Mouse (Mus musculus) lung, embryonic 16.5 days (tissue): ENCODE measurements around the gene Olfr743. TPM values are rescaled to one million over a fixed set of nuclear protein-coding genes. Genes with fewer than 3 reads are reported as not detected.
"Not testable (repeated sequence)": the region's sequence is repeated elsewhere in the genome, so short reads cannot be mapped to it uniquely, and the experiment has no call there.

ENCODE experiments used
- ATAC-seq: fragments of 200-750 bp; cut with Nextera tagmentation; 2 replicates; pipeline ENCODE4 v1.8.0; 2017; ENCODE audit warnings: low read depth, mild to moderate bottlenecking, moderate library complexity
- H3K27ac ChIP-seq: fragments of 300-500 bp; sonication (generic); 2 replicates; pipeline ENCODE4 v1.5.1; 2014; ENCODE audit warnings: mild to moderate bottlenecking, control low read depth, low read length
- H3K27me3 ChIP-seq: fragments of 300-500 bp; sonication (generic); 2 replicates; pipeline ENCODE4 v1.6.1; 2014; ENCODE audit warnings: low read depth, low read length, mixed read lengths; ENCODE audit not compliant: control insufficient read depth, insufficient read depth
- H3K36me3 ChIP-seq: fragments of 300-500 bp; sonication (generic); 2 replicates; pipeline ENCODE4 v1.6.1; 2014; ENCODE audit warnings: low read length; ENCODE audit not compliant: control insufficient read depth, insufficient read depth
- H3K4me1 ChIP-seq: fragments of 300-500 bp; sonication (generic); replicated peaks from 2 replicates; pipeline ENCODE4 v1.6.1; 2014; ENCODE audit warnings: low read length, mixed read lengths; ENCODE audit not compliant: control insufficient read depth, insufficient read depth
- H3K4me2 ChIP-seq: fragments of 300-500 bp; sonication (generic); 2 replicates; pipeline ENCODE4 v1.6.1; 2014; ENCODE audit warnings: low read depth, low read length, control low read depth
- H3K4me3 ChIP-seq: fragments of 300-500 bp; sonication (generic); 2 replicates; pipeline ENCODE4 v1.5.1; 2014; ENCODE audit warnings: mild to moderate bottlenecking, low read length, control low read depth
- H3K9ac ChIP-seq: fragments of 300-500 bp; sonication (generic); 2 replicates; pipeline ENCODE4 v1.6.1; 2014; ENCODE audit warnings: low read length, control low read depth
- H3K9me3 ChIP-seq: fragments of 300-500 bp; sonication (generic); 2 replicates; pipeline ENCODE4 v1.6.1; 2016; ENCODE audit warnings: low read length; ENCODE audit not compliant: control insufficient read depth
- WGBS: fragments of 180-500 bp; shearing (Covaris S2); extraction: QIAGEN DNeasy Blood & Tissue Kit; methylation state at CpG from one replicate; pipeline ENCODE4 v1.1.7; 2014; 5-methylcytosine and 5-hydroxymethylcytosine counted together
- polyA plus RNA-seq: library from polyadenylated mRNA; unstranded; fragments of >200 nt; fragmentation: Nextera tagmentation; extraction: Ambion mirVana; gene quantifications from 2 replicates; pipeline ENCODE4 v1.2.1, GENCODE M21; 2015

Olfr743 gene
- not detected in 2 replicates for polyA plus RNA-seq

DNA sequence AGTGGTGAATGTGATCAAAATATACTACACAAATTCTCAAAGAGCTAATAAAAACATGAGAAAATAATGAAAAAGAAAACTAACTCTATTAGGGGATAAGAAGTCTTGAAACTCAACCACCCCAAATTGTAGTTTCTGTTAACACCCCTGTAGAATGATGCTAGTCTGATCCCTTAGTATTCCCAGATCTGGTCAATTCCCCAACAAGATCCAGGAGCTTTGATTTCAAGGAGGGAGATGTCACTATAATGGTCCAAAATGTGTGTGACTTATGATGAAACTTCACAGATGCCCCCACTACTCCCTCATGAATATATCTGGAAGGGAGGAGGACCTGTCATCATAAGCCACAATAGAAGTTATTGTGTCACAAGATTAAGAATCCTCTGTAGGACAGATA, at the start of gene Olfr743:
Gene Olfr743, plus strand, starts transcription at position 301 of the 400 bp plus-strand sequence.
- no peaks in the 10 kb centered on the region for H3K27me3 ChIP-seq
- no peaks in the 10 kb centered on the region for H3K36me3 ChIP-seq
- no peak within 1 kb of the TSS for H3K4me2 ChIP-seq
- no peaks in the 10 kb centered on the region; the same call in 1 of the 2 replicates for H3K9me3 ChIP-seq
- H3K9ac ChIP-seq = no peak within 1 kb of the TSS
- no peak within 1 kb of the TSS for H3K27ac ChIP-seq
- H3K4me1 ChIP-seq = no peaks in the 10 kb centered on the region
- H3K4me3 ChIP-seq = no peak within 1 kb of the TSS
- ATAC-seq = no peak

DNA sequence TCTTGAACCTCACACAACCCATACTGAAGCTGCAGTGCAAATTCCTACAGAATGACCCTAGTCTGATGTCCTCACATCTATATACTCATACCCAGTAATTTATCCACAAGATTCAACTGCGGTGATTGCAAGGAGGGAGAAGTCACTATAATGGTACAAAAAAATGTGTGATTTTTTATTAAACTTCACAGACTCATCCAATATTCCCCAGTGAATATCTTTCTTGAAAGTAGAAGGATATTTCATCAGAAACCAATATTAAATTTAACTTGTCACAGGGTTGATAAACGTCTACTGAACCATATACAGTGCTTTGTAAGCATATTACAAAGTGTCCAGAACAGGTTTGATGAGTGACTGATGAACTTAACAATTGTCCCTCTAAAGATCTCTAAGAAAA, 49.2 kb upstream of the Olfr743 start, which contains the start of gene Olfr741:
Gene Olfr741, plus strand, starts transcription at position 301 of the 400 bp plus-strand sequence.
- Histone ChIP-seq H3K36me3 (no peaks in the 10 kb centered on the region), H3K9me3 (no peaks in the 10 kb centered on the region), H3K27me3 (no peaks in the 10 kb centered on the region), H3K4me2 (no peak within 1 kb of the TSS), H3K9ac (no peak within 1 kb of the TSS), H3K27ac (no peak within 1 kb of the TSS), H3K4me1 (no peaks in the 10 kb centered on the region), H3K4me3 (no peak within 1 kb of the TSS)
- no peak for ATAC-seq
- 64% methylated on average over 2 of the region's 2 CpGs for WGBS

- Histone ChIP-seq H3K27ac (no peak overlapping the region), H3K9ac (no peak overlapping the region), H3K36me3 (no peaks in the 10 kb centered on the region), H3K27me3 (no peaks in the 10 kb centered on the region), H3K4me3 (no peak overlapping the region), H3K9me3 (no peaks in the 10 kb centered on the region), H3K4me1 (no peaks in the 10 kb centered on the region), H3K4me2 (no peak overlapping the region)
- 62% methylated on average over 2 of the region's 2 CpGs for WGBS
- no peak for ATAC-seq
These were observed 43.2 kb upstream of the Olfr743 start for GRCm38 (mm10) chr14:50478406-50478805.

GRCm38 (mm10) chr14:50503300-50503699, 18.3 kb upstream of the Olfr743 start, which contains the start of gene Olfr742:
Olfr742 (plus strand) TSS chr14:50503600.
- 42% methylated on average over 2 of the region's 2 CpGs for WGBS
- no peak within 1 kb of the TSS for H3K4me3 ChIP-seq
- no peak within 1 kb of the TSS for H3K9ac ChIP-seq

DNA sequence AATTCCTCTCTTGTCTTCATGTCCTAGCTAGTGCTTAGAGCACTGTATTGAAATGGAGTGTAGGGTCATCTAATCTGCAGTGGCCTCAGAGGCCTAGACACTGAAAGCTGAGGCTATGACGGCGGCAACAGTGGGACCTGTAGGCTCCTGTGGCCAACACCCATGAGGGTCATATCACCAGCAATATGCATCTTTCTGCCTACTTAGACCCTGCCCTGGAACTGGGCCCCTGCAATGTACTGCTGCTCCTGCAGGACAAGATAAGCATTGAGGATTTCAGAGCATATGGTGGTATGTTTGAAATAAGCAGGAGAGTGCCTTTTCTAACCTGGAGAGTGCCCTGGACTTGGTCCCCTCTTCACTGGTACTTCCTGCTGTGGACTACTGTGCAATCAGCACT, 31.1 kb downstream of the Olfr743 start:
- H3K27ac ChIP-seq = no peak overlapping the region
- 86% methylated on average over 2 of the region's 2 CpGs for WGBS
- ATAC-seq = no peak

More at GRCm38 (mm10) chr14:50503300-50503699, 18.3 kb upstream of the Olfr743 start, which contains the start of gene Olfr742:
- no peak for ATAC-seq
- Histone ChIP-seq H3K27me3 (no peaks in the 10 kb centered on the region), H3K9me3 (no peaks in the 10 kb centered on the region), H3K36me3 (no peaks in the 10 kb centered on the region), H3K27ac (no peak within 1 kb of the TSS), H3K4me1 (no peaks in the 10 kb centered on the region), H3K4me2 (no peak within 1 kb of the TSS)

DNA sequence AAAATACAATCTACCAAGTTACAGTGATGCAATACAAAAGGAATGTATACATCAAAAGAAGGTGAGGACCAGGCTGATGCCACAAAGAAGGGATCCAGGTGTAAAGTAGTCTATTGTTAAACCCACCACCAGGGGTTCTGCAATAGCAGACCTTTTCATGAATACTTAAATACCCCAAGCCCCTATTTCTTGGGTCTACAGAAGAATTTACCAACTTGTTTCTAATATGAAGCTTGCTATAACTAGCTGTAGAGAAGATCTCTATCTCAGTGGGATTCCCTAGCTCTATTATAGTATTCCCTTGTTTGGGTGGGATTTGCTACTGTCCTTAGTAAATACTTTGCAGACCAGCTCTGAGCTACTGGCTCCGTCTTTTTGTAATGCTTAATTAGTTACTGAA, 51.4 kb downstream of the Olfr743 start:
- ATAC-seq, H3K27me3 ChIP-seq: not testable (repeated sequence)
- WGBS = 70% methylated on average over 1 of the region's 1 CpGs

More for the DNA sequence above, 31.1 kb downstream of the Olfr743 start:
- Histone ChIP-seq H3K4me3 (no peak overlapping the region), H3K36me3 (no peaks in the 10 kb centered on the region), H3K9ac (no peak overlapping the region), H3K9me3 (no peaks in the 10 kb centered on the region; the same call in 1 of the 2 replicates), H3K4me2 (no peak overlapping the region), H3K4me1 (no peaks in the 10 kb centered on the region), H3K27me3 (no peaks in the 10 kb centered on the region)

More for the DNA sequence above, 51.4 kb downstream of the Olfr743 start:
- H3K4me1 ChIP-seq, H3K9ac ChIP-seq, H3K27ac ChIP-seq, H3K4me2 ChIP-seq, H3K4me3 ChIP-seq, H3K9me3 ChIP-seq, H3K36me3 ChIP-seq: not testable (repeated sequence)

Other genes starting within 250 kb of the Olfr743 start
- gene Olfr732, start 237.6 kb upstream of the Olfr743 start, polyA plus RNA-seq = not detected in 2 replicates
- not detected in 2 replicates for gene Olfr733, start 220.3 kb upstream of the Olfr743 start, polyA plus RNA-seq
- gene Olfr734, start 195.1 kb upstream of the Olfr743 start, polyA plus RNA-seq = not detected in 2 replicates
- gene Olfr735, start 173.0 kb upstream of the Olfr743 start, polyA plus RNA-seq = not detected in 2 replicates
- gene Tlr11, start 163.9 kb upstream of the Olfr743 start, polyA plus RNA-seq = not detected in 2 replicates
- gene Olfr736, start 140.7 kb upstream of the Olfr743 start, polyA plus RNA-seq = not detected in 2 replicates
- not detected in 2 replicates for gene Olfr738, start 114.3 kb upstream of the Olfr743 start, polyA plus RNA-seq
- not detected in 2 replicates for gene Olfr739, start 103.2 kb upstream of the Olfr743 start, polyA plus RNA-seq
- not detected in 2 replicates for gene Olfr740, start 76.3 kb upstream of the Olfr743 start, polyA plus RNA-seq
- not detected in 2 replicates for gene Olfr741, start 49.1 kb upstream of the Olfr743 start, polyA plus RNA-seq
- not detected in 2 replicates for gene Olfr742, start 18.2 kb upstream of the Olfr743 start, polyA plus RNA-seq
- not detected in 2 replicates for gene Olfr744, start 93.0 kb downstream of the Olfr743 start, polyA plus RNA-seq
- not detected in 2 replicates for gene Olfr745, start 117.5 kb downstream of the Olfr743 start, polyA plus RNA-seq
- gene Olfr746, start 125.2 kb downstream of the Olfr743 start, polyA plus RNA-seq = not detected in 2 replicates
- gene Olfr747, start 171.4 kb downstream of the Olfr743 start, polyA plus RNA-seq = not detected in 2 replicates
- gene Olfr748, start 185.5 kb downstream of the Olfr743 start, polyA plus RNA-seq = not detected in 2 replicates
- gene Olfr749, start 223.3 kb downstream of the Olfr743 start, polyA plus RNA-seq = not detected in 2 replicates